Mouse (Mus musculus) lung, postnatal 25 days (tissue): Measurements from ENCODE around the gene Lrp10.

ENCODE experiments used
- DNase-seq: peaks from one replicate; pipeline ENCODE4 v3.0.0; 2022; ENCODE audit warnings: low spot score

The Lrp10 gene

DNA sequence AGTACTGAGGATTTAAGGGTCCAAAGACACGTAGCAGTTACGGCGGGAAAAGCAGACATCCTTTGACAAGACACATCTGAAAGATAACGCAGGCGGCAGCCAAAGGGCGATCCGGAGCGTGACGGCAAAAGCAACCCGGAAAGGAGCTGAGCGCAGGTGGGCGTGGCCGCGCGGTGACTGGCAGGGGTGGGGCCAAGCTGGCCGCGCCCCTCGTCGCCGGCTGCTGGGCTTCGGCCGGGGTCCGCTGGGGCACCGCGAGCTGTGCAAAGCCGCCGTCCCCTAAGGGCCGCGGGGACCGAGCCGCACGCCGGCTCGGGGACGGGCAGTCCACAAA, at the start of gene Lrp10:
Gene Lrp10 (plus strand): TSS at position 179 of the 334 bp plus-strand sequence.
- DNase-seq: peak; percentile 90

DNA sequence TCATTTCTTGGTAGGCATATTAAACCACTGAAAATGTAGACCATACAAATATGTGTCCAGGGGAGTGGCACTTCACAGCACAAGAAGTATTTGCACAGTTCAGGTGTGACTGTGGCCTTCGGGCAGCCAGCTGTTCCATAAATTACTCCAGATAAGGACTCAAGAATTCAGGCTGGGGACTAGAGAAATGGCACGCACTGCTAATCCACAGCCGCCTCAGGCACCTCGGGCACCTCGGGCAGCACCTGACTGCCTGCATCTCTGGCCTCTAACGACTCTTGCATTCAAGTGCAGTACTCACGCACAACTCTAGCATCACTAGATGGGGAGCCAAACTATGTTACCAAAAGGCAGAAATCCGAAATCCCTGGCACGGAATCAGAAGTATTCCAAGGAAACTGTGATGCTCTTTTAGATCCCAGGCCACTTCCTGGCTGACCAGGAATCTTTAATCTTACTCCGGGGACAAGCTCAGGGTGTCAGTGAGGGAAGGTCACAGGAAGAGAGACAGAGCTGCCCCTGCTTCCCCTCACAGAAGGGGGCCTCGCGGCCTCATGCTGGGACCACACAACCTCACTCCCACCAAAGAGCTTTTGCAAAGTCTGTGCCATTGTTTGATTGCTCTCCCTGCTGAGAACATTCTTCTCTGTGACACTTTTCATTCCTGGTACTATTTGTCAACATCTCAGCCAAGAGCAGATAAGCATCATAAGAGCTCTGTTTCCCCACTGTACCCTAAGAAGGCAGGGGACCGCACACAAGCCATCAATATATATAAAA, 48.5 kb upstream of the Lrp10 start:
- DNase-seq: peak; percentile 62

DNA sequence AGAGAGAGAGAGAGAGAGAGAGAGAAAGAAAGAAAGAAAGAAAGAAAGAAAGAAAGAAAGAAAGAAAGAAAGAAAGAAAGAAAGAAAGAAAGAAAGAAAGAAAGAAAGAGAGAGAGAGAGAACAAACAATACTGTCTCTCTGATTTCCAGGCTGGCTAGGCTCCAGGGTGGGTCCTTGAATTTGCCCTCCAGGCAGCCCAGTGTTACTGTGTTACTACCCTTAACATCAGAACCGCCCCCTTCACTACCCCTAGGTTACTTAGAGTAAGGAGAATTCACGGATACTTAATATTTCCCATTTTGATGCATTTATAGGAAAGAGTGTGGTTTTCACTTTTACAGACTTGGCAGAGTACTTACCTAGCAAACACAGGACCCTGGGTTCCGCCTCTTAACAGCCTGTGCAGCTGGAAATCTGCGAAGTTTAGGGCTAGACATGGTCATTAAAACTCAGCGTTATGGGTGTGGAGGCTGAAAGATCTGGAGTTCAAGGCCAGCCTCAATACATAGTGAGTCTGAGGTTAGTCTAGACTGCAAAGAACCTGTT, 47.6 kb upstream of the Lrp10 start:
- no peak for DNase-seq

DNA sequence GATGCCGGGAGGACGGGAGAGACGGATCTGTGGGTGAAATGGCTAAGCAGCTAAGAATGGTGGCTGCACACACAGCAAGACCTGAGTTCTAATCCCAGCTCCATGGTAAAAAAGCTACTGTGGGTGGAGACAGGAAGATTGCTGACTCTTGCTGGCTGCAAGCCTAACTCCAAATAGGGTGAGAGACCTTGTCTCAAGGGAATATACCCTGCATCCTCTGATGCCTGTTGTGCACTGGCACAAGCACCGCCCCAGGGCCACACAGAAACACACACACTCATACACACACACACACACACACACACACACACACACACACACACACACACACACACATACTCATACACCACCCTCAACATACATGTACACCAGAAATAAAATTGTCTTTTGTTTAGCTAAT, 47.1 kb upstream of the Lrp10 start:
- DNase-seq: no peak

DNA sequence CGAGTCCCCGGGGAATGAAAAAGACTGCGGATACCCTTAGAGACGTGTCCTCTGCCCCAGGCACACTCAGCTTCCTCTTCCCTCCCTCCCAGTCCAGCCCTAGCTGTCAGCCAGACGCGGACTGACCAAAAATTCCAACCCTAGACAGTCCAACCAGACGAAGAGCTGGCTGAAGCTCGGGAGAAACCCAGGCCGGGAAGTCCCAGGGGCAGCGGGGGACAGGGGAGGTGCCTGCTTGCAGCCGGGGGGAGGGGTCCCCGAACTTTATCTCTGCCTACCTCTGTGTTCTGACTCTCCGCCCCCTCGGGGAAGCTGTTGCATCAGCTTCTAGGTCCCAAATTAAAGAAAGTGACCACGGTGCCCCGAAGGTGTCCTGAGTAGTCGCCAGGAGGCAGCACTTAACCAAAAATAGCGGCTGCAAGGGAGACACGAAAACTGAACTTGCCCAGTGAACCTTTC, 46.3 kb upstream of the Lrp10 start, which contains the start of gene Slc7a7:
Gene Slc7a7 (minus strand): TSS at position 158 of the 459 bp plus-strand sequence.
- peak; percentile 36 for DNase-seq

DNA sequence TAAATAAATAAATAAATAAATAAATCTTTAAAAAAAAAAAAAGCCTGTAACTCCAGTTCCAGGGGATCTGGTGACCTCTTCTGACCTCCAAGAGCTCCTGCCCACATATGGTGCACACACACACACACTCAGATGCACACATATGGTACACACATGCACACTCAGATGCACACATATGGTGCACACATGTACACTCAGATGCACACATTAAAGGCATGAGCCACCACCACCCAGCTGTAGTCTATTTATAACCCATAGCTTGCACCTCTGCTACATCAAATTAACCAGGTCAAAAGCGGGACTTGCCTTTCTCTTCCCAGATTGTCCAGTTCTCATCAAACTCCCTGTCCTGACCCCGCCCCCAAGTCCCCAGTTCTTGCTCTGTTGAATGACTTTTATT, 42.9 kb upstream of the Lrp10 start:
- DNase-seq: no peak

DNA sequence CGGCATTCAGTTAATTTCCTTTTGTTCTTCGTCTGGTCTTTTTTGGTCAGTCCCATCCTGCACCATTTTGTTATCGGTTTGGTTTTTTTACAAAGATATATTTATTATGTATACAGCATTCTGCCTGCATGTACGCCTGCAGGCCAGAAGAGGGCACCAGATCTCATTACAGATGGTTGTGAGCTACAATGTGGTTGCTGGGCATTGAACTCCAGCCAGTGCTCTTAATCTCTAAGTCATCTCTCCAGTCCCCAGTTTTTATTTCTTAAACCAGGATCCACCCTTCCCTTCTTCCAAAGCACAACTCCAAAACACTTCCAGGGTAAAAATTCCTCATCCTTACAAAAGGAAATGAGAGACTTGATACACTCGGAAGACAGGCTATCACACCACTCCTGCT, 40.5 kb upstream of the Lrp10 start:
- DNase-seq: no peak

DNA sequence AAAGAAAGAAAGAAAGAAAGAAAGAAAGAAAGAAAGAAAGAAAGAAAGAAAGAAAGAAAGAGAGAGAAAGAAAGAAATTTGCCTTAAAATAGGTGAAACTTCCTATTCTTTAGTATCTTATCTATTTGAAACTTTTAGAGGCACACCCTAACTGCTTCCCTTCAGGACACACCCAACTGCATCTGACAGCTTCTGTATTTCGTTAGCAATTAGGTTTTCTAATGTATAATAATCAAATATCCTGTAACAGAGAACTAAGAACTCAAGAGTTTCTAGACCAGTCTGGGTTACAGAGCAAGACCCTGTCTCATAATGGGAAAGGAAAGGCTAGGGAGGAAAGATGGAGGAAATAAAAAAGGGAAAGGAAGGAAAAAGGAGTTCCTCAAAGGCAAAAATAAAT, 39.3 kb upstream of the Lrp10 start:
- DNase-seq: no peak

DNA sequence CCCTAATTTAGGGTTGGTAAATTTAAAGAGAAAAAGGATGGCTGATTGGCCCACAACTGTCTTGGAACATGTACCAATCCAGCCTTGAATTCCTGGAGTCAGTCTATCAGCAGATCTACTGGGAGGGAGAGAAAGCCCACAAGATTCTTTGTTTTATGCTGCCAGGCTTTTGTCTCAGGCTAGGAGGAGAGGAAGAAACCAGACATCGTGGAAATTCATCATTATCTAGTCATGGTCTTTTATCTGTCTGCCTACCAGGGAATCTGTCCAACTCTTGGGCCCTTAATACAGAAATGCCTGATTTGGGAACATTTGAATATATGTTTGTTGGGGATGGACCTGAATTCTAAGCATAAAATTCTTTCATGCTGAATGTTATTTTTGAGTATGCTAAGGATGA, 38.4 kb upstream of the Lrp10 start:
- no peak for DNase-seq

DNA sequence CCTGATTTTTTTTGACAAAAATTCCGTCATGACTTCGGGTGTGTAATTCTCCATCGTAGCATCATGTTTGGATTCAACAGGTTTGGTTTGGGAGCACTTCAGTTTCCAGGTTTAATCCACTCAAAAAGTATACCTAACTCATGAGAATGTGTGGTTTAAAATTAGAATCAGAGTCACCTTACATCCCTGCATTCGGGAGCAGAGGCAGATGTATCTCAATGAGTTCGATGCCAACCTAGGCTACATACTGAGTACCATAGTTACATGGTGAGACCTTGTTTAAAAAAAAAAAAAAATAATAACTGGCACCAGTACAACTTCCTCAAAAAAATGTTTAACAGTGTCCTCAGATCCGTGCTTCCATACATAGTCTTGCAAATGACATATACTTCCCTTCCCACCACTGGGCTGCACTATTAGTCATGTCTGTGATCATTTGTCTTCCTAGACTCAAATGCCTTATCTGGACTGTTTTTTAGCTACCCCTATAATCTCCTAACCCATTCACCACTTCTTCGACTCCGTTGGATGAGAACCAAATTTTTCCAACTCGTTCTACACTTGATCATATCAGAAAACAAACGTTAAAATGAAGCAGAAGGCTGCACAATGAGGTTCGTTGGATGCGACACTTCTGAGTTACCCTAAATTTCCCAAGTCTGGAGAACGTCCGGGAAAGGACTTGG, 37.8 kb upstream of the Lrp10 start:
- DNase-seq: no peak

DNA sequence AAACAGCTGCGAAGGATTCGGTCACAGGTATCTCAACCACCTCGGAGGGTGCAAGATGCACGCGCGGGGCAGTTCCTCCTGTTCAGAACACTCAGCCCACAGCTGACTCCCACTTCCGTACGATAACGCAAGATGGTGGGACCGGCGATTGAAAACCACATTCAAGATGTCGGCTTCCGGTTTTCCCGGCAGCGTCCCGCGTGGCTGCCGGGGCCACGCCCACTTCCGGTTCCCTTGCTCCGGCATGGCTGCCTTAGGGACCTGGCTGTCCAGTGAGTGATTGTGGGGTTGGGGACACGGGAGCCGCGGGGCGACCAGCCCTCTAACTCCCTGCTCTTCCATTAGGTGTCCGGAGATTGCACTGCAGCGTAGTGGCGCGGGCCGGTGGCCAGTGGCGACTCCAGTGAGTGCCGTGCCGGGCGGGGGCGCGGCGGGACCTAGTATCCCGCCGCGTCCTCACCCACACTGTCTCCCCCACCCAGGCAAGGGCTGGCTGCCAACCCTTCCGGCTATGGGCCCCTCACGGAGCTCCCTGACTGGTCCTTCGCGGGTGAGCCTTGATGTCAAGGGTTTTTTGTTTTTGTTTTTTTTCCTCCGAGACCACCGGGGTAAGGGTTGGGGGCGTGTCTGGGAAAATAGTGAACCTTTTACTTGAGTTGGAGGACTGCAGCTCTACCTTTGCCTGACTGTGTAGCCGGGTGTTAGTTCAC, 37.1 kb upstream of the Lrp10 start, which contains the start of gene Mrpl52:
Gene Mrpl52 (plus strand): TSS at position 221 of the 710 bp plus-strand sequence.
- peak; percentile 94 for DNase-seq

DNA sequence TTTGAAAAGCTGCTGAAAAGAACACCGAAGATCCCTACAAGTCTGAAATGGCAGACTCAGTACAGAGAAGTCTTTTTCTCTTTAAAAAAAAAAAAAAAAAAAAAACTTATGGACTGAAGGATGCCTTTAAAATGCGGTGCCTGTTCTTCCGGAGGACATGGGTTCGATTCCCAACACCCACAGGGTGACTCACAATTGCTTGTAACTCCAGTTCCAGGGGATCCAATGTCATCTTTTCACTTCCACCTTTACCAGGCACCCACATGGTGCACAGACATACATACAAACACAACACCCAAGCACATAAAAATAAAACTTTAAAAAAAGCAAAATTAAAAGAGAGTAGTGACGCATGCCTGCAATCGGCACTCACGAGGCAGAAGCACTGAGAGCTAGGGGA, 36.2 kb upstream of the Lrp10 start:
- DNase-seq: no peak

DNA sequence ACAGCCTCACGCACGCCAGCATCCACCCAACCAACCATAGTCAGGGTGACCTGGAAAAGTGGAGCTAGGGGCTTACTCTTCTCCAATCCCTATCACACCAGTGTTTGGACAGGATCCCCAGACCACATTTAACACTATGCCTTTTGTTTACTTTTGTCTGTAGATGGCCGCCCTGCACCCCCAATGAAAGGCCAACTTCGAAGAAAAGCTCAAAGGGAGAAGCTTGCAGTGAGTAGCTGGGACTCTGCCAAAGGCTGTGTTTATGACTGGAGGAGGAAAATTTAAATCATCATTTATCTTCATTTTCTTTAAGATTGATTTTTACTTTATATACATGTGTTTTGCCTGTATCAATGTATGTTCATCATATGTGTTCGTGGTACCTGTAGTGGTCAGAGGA, 35.5 kb upstream of the Lrp10 start:
- no peak for DNase-seq

DNA sequence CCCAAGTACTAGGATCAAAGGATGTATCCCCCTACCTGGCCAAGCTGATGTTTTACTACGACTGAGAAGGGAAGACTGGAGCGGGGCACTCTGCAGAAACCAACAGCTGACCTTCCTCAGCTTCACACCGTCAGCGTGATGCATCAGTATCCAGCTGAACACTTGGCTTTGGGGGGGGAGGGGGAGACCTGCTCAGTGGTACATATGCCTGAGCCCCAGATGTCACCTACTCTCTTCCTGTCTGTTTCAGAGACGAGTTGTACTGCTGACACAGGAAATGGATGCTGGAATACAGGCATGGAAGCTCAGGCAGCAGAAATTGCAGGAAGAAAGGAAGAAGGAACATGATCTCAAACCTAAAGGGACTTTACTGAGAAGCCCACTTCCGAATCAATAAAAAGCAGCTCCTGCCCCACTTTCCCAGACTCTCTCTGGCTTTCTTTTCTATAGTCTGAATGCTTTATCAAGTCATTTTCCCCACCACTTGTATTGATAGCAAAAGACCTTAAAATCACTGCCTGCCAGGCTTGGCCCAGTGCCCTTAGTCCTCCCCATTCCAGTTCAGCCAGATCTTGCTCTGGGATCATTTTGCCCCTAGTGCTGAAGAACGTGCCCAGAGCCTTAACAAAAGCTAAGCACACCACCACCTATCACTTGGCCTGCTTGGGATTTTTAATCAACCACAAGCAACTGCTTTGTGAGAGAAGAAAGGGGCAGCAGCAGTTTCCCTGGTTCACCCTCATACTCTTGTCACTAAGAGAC, 34.4 kb upstream of the Lrp10 start:
- DNase-seq: no peak

DNA sequence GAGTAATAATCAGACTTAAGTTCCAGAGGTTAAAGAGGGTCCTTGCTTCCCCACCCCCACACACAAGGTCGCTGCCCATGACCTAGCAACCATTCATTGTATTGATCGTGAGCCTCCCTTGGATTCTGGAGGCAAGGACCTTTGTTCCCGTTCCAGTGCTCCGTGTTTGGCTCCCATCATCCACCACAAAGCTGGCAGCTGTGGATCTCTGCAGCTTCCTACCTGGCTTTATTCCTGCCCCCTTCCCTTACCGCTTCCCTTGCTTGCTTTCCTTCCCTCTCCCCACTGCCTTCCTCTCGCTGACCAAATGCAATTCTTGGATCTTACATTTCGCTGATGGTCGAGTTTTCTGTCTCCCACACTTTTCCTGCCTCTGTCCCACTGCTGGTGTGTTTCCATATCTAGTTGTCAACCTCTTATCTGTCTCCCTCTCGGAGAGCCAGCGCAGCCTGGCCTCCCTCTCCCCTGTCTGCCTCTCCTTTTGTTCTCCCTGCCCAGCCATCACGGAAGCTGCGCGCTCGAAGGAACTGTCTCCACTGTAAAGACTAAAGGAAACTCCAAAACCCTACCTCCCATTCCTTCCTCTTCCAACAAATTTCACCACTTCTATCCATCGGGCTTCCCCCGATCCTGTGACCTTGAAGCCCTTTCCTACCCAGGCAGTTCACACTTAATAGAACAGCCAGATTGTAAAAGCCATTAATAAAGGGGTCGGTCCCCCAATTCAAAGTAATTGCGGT, 33.4 kb upstream of the Lrp10 start:
- DNase-seq: no peak

DNA sequence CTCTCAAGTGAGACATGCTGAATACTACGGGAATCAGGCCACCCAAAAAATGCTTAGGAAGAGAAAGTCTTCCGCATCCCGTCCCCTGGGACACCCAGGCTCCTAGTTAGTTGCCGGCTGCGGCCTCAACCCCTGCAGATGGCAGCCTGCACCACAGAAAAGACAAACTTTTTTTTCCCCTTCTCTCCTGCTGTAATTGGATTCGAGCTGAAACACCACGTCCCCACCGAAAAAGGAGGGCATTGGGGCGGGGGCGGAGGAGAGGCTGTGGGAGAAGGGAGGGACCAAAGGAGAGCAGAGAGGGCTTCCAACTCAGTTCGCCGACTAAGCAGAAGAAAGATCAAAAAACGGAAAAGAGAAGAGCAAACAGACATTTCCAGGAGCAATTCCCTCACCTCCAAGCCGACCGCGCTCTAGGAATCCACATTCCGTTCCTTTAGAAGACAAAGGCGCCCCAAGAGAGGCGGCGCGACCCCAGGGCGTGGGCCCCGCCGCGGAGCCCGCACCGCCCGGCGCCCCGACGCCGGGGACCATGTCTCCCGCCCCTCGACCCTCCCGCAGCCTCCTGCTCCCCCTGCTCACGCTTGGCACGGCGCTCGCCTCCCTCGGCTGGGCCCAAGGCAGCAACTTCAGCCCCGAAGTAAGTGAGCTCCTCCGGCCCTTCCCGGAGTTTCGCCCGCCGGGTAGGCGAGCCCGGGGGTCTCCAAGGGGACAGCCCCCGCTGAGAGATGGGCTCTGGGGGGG, 32.4 kb upstream of the Lrp10 start, which contains the start of gene Mmp14:
Gene Mmp14 (plus strand): TSS at position 279 of the 744 bp plus-strand sequence.
- peak; percentile 74 for DNase-seq

DNA sequence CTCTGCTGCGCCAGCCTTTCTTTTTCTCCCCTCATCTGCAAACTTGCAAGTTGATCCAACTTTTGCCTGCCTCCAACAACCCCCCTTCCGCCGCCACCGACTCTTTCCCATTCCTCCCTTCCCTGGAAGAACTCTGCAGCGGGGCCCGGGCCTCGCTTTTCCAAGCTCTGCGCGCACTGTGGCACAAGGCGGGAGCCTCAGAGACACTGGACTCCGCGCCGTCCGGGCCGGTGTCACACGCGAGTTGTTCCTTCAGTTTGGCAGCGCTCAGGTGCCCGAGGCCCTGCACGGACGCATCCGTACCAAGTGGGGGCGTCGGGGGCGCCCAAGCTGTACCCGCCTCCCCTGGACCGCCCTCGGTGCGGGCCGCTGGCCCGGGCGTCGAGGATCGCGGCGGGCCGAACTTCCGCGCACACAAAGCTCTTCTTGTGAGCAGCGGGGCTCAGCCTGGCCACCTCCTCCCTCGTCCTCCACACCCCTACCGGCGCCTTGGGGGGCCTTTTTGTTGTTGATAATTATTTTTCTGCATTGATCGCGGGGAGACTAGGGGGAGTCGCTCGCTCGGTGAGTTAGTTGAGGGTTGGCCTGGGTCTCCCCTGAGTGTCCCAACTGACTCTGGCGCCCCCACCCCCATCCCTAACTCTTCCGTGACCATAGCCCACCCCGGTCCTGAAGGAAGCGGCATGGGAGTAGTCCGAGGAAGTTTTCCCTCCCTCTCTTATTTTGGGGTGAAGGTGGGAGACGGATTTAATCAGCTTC, 31.7 kb upstream of the Lrp10 start:
- no peak for DNase-seq

DNA sequence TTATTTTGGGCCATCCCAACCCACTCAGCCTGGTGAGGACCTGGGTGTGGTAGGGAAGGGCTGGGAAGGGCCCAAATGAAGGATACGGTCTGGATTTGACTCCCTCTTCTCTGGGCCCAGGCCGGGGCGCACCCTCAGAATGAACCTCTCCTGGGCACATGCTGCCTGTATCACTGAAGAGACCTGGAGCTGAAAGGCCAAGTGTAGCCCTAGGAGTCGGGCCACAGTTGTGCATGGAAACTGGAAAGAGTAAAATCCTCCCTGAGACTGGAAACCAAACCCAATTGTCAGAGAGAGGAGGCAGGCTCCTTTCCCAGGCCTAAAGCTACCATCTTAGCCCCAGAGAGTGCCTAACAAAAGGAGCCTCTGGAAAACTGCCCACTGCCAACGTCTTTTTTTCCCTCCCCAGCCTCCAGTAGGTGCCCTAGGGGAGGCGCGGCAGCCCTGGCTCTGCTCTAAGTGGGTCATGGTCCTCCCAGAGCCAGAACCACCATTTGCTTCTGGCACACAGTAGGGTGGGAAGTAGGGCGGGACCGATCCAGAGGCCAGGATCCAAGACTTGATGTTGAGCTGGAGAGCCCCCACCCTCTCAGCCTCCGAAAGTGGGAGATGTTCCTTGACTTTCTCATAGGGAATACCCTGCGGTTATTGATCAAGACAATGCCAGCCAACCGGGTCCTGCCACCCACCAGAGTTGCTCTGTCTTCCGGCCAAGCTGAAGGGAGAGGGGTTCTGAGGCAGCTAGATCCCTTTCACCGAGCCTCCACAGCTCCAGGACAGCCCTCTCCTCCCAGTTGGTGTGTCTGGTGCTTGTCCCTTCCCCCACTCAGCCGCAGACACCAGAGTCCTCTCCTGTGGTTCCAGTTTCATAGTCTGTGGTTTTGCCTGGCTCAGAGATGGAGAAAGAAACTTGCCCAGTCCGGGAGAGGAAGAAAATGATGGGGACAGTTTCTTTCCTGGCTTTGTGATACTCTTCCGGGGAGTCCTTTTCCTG, 30.8 kb upstream of the Lrp10 start:
- no peak for DNase-seq
